Mouse (Mus musculus) heart, postnatal 0 days (tissue): Measurements from ENCODE around the gene Snupn.

ENCODE experiments used
- CTCF ChIP-seq: IDR thresholded peaks from 2 replicates; pipeline ENCODE4 v1.5.1; 2016; ENCODE audit warnings: antibody characterized with exemption, control low read depth, low read depth
- EP300 ChIP-seq: IDR thresholded peaks from 2 replicates; pipeline ENCODE4 v1.6.1; 2016; ENCODE audit warnings: antibody characterized with exemption, low read depth

- TF ChIP-seq CTCF: peak; percentile 19; the same call in 1 of the 2 replicates
- no peak; the same call in 1 of the 2 replicates for TF ChIP-seq EP300
These were observed 13.2 kb upstream of the Snupn start, which contains the start of gene Imp3 for GRCm38 (mm10) chr9:56937223-56938160.
